Comparison of ENCODE assay signal across 21 mouse cellular contexts in genomic region chr16:17830385-17831178, GRCm38 (mm10). TPM values are rescaled to one million over a fixed set of nuclear protein-coding genes. Genes with fewer than 3 reads are reported as not detected.
DNase-seq lines count a peak whose midpoint lies in the region; ATAC-seq lines count a peak whose summit lies in the region.
"Had no signal": no experiment of that assay in that cellular context is flagged by ENCODE, and none has a peak within 500 bp of the region (broad histone marks: within the 10 kb centered on the region; RNA-seq: fewer than 3 reads in every experiment).

No protein-coding gene starts in this region.

- intact Hi-C loops in left cerebral cortex, postnatal 4 days (cut with DNase I) = no loop called here

- ATAC-seq in cerebellum, adult (ENCODE audit: insufficient number of reproducible peaks, low FRiP score, low TSS enrichment) = no peak
- ATAC-seq in granulocyte monocyte progenitor cell, adult 5-6 weeks (replicated peaks; ENCODE audit: poor library complexity, severe bottlenecking) = no peak
- ATAC-seq: forebrain, postnatal 0 days; inflammation-experienced regulatory T-cells, adult 6 months; liver, embryonic 12.5 days; midbrain, embryonic 13.5 days had no signal

- DNase-seq in cerebellum, adult 11 months = peak; percentile 17
- peak; percentile 46 for DNase-seq in left cerebral cortex, postnatal 4 days
- no peak for DNase-seq in left cerebral cortex, adult 11 months (ENCODE audit: low spot score)
- peak; percentile 45 to 85 for DNase-seq in kidney, postnatal 25 days
- no peak for DNase-seq in testis, postnatal 14 days (ENCODE audit: low spot score)
- no peak for DNase-seq in gastrocnemius, postnatal 4 days (ENCODE audit: low spot score in 2 of 2)
- DNase-seq: cerebellum, adult 9-10 months; forebrain, postnatal 0 days; gastrocnemius, postnatal 25 days; lung, embryonic 14.5 days; thymus, adult 2 months; thymus, postnatal 4 days had no signal

RNA-seq across cellular contexts. Expression of gene B830017H08Rik, which starts 2.3 kb away (rescaled TPM):
- 1 to 10 TPM; 3.9 to 4.3 TPM for total RNA-seq in left cerebral cortex, postnatal 4 days (2021)
- total RNA-seq in gastrocnemius, postnatal 4 days (2021) = under 1 TPM in 1 of 2 experiments, not detected in 1; 0.25 TPM
- not detected in 2 replicates for total RNA-seq in granulocyte monocyte progenitor cell, adult 5-6 weeks (2014; fragmentation: Nextera tagmentation)
- total RNA-seq in granulocyte monocyte progenitor cell, adult 5-6 weeks (2017) = not detected in 2 replicates
- total RNA-seq: gastrocnemius, postnatal 25 days; heart, adult 8-10 months; heart, postnatal 25 days; megakaryocyte, adult 5-6 weeks; monocyte, adult 5-6 weeks had no signal

RNA-seq across cellular contexts. Expression of gene Car15, which starts 7.6 kb away (rescaled TPM):
- total RNA-seq in left cerebral cortex, postnatal 4 days (2021) = 1 to 10 TPM; 6.8 to 7.1 TPM
- total RNA-seq in gastrocnemius, postnatal 4 days (2021) = under 1 TPM; 0.83 to 0.98 TPM
- total RNA-seq in granulocyte monocyte progenitor cell, adult 5-6 weeks (2014; fragmentation: Nextera tagmentation) = 3.0 and 5.2 TPM in 2 replicates
- total RNA-seq in granulocyte monocyte progenitor cell, adult 5-6 weeks (2017) = not detected in 2 replicates

RNA-seq across cellular contexts. Expression of gene Scarf2, which starts 33.5 kb away (rescaled TPM):
- 1 to 10 TPM; 5.6 to 6.3 TPM for total RNA-seq in left cerebral cortex, postnatal 4 days (2021)
- total RNA-seq in gastrocnemius, postnatal 4 days (2021) = 10 to 100 TPM; 33.7 to 37.3 TPM
- total RNA-seq in granulocyte monocyte progenitor cell, adult 5-6 weeks (2014; fragmentation: Nextera tagmentation) = 1.1 TPM in 1 of 2 replicates, not detected in the other
- total RNA-seq in granulocyte monocyte progenitor cell, adult 5-6 weeks (2017) = not detected in 2 replicates
- total RNA-seq: monocyte, adult 5-6 weeks had no signal

Comparison
In these comparisons a context has a peak if more than half of its experiments do, and no peak if none do; other contexts are left out.
1. DNase-seq: peak in cerebellum, adult 11 months (single experiment), left cerebral cortex, postnatal 4 days (single experiment) and kidney, postnatal 25 days (2 of 2); none in left cerebral cortex, adult 11 months (single experiment), testis, postnatal 14 days (single experiment) and gastrocnemius, postnatal 4 days (0 of 2).
2. RNA of gene Scarf2, which starts 33.5 kb away (total RNA-seq): 33.7 to 37.3 TPM in gastrocnemius, postnatal 4 days; 5.6 to 6.3 TPM in left cerebral cortex, postnatal 4 days and 1.1 TPM in granulocyte monocyte progenitor cell, adult 5-6 weeks; every median in the first group is over 4 times any median in the second.